Mouse (Mus musculus): Measurements from ENCODE around the gene Zfp800.

Gene Zfp800

DNA sequence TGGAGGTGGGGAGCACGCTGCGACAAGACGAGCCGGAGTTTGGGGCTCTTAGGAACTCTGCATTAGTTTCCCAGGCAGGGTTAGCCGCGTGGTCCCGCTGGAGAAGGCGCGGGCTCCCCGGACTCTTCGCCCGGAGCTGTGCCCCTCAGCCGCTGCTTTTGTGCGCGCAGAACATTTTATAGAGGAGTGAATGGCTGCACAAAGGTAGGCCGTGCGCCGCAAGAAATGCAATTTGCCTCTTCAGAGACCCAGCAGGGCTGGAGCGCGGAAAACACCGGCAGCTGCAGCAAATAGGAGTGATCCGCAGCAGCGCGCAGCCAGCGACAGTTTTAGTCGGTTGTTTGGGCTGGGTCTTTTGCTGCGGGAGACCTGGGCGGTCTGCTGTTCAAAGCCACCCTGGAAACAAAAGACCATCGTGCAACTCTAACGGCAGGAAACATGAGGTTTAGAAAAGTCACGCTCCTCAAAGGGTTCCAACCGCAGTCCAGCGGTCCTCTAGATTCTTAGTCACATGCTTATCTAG, at the start of gene Zfp800:
TSS of gene Zfp800 (minus strand) at position 325 of the 523 bp plus-strand sequence.
- no peak for DNase-seq (ENCODE audit: extremely low spot score, low read depth, low spot score)

DNA sequence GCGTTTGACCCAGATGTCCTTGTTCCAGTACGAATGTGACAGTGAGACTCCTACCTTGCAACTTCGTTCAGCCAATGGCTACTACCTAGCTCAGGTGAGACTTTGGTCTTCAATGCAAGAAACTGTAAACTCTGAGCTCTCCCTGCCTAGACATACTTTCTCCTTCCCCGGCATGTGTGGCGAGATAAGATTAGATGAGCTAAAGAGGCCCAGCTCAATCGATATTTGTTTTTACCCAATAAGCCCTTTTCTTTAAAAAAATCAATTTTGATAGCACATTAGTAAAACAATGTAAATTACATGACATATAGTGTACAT, 33.7 kb upstream of the Zfp800 start:
- DNase-seq (ENCODE audit: extremely low spot score, low read depth, low spot score): no peak

GRCm38 (mm10) chr6:28430795-28431537, 33.2 kb upstream of the Zfp800 start:
- no peak for DNase-seq (ENCODE audit: extremely low spot score, low read depth, low spot score)

DNA sequence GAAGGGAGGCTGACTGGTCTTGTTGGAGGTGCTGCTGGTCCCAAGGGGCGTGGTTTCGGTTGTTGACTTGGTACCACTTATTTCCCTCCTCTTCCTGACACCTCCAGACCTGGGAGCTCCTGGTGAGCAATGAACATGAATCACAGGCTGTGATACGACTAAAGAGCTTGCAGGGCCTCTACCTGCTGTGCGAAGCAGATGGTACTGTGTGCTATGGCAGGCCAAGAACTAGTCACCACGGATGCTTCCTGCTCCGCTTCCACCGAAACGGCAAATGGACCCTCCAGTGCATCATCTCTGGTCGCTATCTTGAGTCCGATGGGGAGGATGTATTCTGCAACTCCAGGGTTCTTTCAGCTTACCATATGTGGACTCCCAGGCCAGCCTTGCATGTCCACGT, 32.1 kb upstream of the Zfp800 start:
- no peak for DNase-seq (ENCODE audit: extremely low spot score, low read depth, low spot score)

- no peak for DNase-seq (ENCODE audit: extremely low spot score, low read depth, low spot score)
Measured at GRCm38 (mm10) chr6:28428290-28428689, 30.5 kb upstream of the Zfp800 start, which contains the start of gene Gcc1. TSS of gene Gcc1 (minus strand) at chr6:28428390.

GRCm38 (mm10) chr6:28427096-28427839, 29.5 kb upstream of the Zfp800 start, which contains the start of gene Fscn3:
TSS of gene Fscn3 (plus strand) at chr6:28427789.
- no peak for DNase-seq (ENCODE audit: extremely low spot score, low read depth, low spot score)

GRCm38 (mm10) chr6:28425019-28425418, 27.2 kb upstream of the Zfp800 start:
- DNase-seq (ENCODE audit: extremely low spot score, low read depth, low spot score): no peak

DNA sequence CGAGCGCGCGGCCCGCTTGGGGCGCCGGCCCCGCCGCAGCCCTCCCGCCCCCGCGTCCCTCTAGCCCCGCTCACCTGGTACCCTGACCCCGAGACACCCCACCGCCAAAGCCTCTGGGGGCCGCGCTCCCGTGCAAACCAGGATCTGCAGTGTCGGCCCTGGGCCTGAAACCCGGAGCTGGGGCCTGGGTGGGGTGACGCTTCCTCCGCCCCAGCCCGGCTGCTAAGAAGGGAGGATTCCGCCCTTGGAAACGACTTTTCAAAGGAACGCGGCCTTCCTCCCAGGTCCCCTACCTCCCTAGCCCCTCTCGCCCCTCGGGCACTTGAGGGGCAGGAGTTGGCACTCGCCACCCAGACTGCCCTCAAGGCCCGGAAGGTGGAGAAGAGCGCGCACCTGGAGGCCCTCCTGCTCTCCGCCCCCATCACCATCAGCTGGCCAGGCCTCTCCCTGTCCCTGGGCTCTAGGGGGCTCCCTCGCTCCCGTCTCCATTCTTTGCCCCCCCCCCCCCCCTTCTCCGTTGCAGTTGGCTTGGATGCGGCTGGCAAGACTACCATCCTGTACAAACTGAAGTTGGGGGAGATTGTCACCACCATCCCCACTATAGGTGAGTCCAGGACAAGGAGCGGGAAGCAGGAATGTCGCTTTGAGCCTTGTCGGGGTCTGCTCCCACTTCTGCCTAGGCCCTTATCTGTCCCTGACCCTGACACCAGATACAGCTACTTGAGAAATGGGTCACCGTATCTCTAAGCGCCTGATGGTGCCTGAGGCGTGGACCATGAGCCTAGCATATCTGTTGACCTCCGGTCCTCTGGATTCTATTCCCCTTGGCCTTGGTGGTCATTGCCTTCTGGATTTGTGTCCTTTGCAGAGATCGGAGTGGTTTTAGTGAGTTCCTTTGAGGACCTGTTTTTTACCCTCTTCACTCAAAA, 26.2 kb upstream of the Zfp800 start:
- no peak for DNase-seq (ENCODE audit: extremely low spot score, low read depth, low spot score)

DNA sequence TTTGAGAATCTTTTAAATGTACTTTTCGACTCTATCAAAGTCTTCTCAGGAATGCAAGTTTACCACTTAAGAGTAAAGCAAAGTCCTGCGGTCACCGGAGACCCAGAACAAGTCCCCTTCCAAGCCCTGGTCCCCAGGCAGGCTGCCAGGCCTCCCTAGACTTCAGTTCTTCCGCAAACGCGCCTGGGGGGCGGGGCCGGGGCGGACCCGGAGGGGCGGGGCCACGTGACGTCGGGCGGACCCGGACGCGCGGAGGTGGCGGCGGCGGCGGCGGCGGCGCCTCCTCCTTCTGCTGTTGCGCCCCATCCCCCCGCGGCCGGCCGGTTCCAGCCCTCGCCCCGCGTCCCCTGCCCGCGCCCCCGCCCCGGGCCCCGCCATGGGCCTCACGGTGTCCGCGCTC, 25.5 kb upstream of the Zfp800 start, which contains the start of gene Arf5:
TSS of gene Arf5 (plus strand) at position 248 of the 400 bp plus-strand sequence.
- peak; percentile 39 for DNase-seq (ENCODE audit: extremely low spot score, low read depth, low spot score)

GRCm38 (mm10) chr6:28422651-28423290, 25.0 kb upstream of the Zfp800 start:
- no peak for DNase-seq (ENCODE audit: extremely low spot score, low read depth, low spot score)

DNA sequence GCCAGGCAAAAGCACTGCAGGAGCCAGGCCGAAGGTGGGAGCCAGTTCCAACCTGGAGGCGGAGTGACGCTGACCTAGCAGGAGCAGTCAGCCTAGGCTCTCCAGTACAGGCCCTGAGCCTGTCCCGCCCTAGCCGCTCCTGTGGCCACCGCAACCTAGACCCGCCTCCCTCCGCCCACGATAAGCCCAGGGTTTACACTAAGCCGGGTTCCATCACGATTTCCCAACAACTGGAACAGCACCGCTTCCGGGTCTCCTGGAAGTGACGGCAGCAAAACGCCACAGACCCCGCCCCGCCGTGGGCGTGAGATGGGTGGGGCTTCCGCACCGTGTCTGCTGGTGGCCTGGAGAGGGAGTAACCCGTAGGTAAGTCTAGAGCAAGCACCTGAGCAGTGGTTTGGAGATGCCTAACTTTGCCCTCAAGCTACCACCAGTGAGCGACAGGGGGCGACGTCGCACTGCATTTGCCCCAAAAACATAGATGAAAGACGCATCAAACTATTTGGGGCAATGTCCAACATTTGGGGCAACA, 23.7 kb upstream of the Zfp800 start:
- DNase-seq (ENCODE audit: extremely low spot score, low read depth, low spot score): peak; percentile 58

GRCm38 (mm10) chr6:28420865-28421264, 23.1 kb upstream of the Zfp800 start:
- DNase-seq (ENCODE audit: extremely low spot score, low read depth, low spot score): no peak

DNA sequence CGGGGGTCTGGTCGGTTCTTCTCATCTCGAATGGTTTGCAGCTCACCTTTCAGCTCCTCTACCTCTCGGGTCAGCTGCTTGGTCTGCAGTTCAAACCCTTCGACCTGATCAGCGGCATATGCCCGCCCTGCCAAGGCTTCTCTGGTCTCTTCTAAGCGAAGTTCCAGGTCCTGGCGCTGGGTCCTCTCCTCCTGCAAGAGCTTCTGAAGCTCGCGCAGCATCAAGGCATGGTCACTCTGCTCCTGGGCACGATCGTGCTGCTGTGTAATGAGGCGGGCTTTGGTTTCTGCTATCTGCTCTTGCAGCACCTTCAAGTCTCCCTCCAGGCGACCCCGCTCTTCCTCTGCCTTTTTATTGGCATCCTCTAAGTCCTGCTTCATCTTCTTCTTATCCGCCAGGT, 22.6 kb upstream of the Zfp800 start:
- DNase-seq (ENCODE audit: extremely low spot score, low read depth, low spot score): no peak

GRCm38 (mm10) chr6:28419673-28420072, 21.9 kb upstream of the Zfp800 start:
- no peak for DNase-seq (ENCODE audit: extremely low spot score, low read depth, low spot score)

DNA sequence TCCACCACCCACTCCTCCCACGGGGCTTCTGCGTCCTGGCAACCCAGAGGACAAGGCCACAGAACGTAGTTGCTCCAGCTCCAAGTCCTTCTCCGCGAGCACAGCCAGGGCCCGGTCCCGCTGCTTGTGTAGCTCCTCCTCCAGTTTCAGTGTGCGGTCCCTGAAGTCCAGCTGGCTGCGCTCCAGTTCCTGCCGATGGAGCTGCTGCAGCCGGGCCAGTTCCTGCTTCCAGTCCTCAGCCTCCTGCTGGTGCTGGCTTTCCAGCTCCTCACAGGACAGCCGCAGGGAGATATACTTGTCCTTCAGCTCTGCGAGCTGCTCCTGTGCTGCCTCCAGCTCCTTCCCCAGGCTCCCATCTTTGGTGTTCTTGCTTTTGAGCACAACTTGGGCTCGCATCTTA, 20.6 kb upstream of the Zfp800 start:
- no peak for DNase-seq (ENCODE audit: extremely low spot score, low read depth, low spot score)

- DNase-seq (ENCODE audit: extremely low spot score, low read depth, low spot score): no peak
Measured at GRCm38 (mm10) chr6:28416981-28417380, 19.2 kb upstream of the Zfp800 start.

GRCm38 (mm10) chr6:28411236-28411635, 13.4 kb upstream of the Zfp800 start:
- no peak for DNase-seq (ENCODE audit: extremely low spot score, low read depth, low spot score)

GRCm38 (mm10) chr6:28410053-28410452, 12.2 kb upstream of the Zfp800 start:
- no peak for DNase-seq (ENCODE audit: extremely low spot score, low read depth, low spot score)

GRCm38 (mm10) chr6:28399791-28400190, 2.0 kb upstream of the Zfp800 start:
- DNase-seq (ENCODE audit: extremely low spot score, low read depth, low spot score): no peak

DNA sequence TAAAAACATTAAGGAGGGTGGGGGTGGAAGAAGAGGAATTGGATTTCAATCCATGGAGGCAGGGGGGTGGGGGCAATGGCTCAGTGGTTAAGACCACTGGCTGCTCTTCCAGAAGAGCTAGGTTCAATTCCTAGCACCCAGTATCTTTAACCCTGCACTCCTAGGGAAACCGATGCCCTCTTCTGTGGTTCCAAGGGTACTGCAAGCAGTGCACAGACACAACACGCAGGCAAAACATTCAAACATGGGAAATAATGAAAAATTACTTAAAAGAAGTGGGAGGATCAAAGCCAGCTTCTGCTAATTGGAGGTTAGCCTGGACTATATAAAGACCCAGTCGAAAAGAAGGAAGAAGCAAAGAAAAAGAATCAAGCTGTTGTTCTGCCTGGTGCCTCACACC, 921 bp upstream of the Zfp800 start:
- DNase-seq (ENCODE audit: extremely low spot score, low read depth, low spot score): no peak

Data from hindlimb bud, embryonic 11.5 days (tissue).